Mouse (Mus musculus) B cell, adult 62 days (primary cell): Measurements from ENCODE around the gene Chst12. TPM values are rescaled to one million over a fixed set of nuclear protein-coding genes. Genes with fewer than 3 reads are reported as not detected.

Source experiments
- total RNA-seq: library from RNA; stranded (reverse); gene quantifications from 4 replicates; pipeline ENCODE4 v1.2.4, GENCODE M21; 2023

Gene Chst12
- total RNA-seq = 16.8 to 20.2 TPM (median 19.0 TPM) in 4 replicates

DNA sequence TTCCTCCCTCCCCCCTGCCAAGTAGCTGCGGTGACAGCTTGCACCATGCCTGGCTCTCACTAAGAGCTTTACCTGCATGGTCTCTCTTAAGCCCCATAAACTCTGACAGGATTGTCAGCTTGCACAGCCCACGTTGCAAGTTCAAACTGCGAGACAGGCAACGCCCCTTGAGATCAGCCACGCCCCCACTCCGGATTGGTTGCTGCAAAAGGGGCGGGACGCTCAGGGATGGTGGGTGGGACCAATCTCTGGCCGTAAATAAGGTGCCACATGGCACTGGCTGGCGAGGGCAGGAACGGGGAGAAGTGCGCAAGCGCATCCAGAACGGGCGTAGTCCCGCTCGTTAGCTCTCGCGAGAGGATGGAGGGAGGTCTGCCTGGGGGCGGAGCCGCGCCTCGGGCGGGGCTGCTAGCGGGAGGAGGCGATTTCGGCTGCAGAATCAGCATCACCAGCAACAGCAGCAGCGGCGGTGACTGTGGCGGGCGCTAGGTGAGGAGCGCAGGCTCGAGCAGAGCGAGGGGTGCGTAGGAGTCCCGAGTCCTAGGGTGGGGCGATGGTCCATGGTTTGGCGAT is at the start of gene Chst12:
Chst12 (plus strand) TSS at position 343 of the 573 bp plus-strand sequence.

DNA sequence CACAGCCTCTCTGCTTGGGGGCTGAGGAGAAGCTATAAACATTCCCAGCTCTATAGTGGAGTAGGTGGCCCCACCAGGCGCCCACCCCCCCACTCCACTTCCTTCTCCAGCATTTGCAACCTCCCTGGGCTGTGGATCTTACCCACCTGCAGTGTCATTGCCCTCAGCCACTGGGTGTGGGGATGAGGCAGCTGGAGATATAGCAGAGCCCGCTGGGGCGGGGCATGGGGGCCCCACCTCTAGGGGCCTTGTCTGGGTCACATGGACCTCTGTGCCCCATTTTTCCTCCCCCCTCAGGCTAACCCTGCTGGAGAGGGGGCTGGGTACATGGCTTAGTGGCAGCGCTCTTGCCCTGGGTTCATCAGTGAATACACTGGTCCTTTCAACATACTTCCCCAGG is 59.5 kb downstream of the Chst12 start, which contains the start of gene Grifin:
Grifin (minus strand) TSS at position 176 of the 400 bp plus-strand sequence.

Other genes with a start within 250 kb of the Chst12 start
- 26.8 to 30.7 TPM (median 29.9 TPM) in 4 replicates for gene Mad1l1, start 184.0 kb upstream of the Chst12 start, total RNA-seq
- gene Nudt1, start 183.9 kb upstream of the Chst12 start, total RNA-seq = 5.8 to 8.0 TPM (median 5.8 TPM) in 4 replicates
- gene Mrm2, start 173.7 kb upstream of the Chst12 start, total RNA-seq = 7.5 to 9.5 TPM (median 8.1 TPM) in 4 replicates
- gene Snx8, start 116.3 kb upstream of the Chst12 start, total RNA-seq = 200 to 256 TPM (median 224 TPM) in 4 replicates
- 109 to 125 TPM (median 116 TPM) in 4 replicates for gene Eif3b, start 86.2 kb upstream of the Chst12 start, total RNA-seq
- gene Gm4869, start 59.9 kb upstream of the Chst12 start, total RNA-seq = 0.24 TPM in 1 of 4 replicates, not detected in the others
- gene Grifin, start 59.5 kb downstream of the Chst12 start, total RNA-seq = not detected in 4 replicates
- 22.3 to 28.2 TPM (median 26.6 TPM) in 4 replicates for gene Lfng, start 101.8 kb downstream of the Chst12 start, total RNA-seq
- gene Ttyh3, start 143.5 kb downstream of the Chst12 start, total RNA-seq = 103 to 111 TPM (median 110 TPM) in 4 replicates
- 30.4 to 32.8 TPM (median 32.3 TPM) in 4 replicates for gene Iqce, start 196.8 kb downstream of the Chst12 start, total RNA-seq
- gene Brat1, start 199.5 kb downstream of the Chst12 start, total RNA-seq = 24.3 to 26.1 TPM (median 24.8 TPM) in 4 replicates
- gene Amz1, start 218.6 kb downstream of the Chst12 start, total RNA-seq = 6.1 to 11.7 TPM (median 7.9 TPM) in 4 replicates